Mouse (Mus musculus): Measurements from ENCODE around the gene Chac1.
A peak's percentile ranks its signal among the peaks of the same experiment; 100 is the strongest.

The Chac1 gene

GRCm38 (mm10) chr2:119350555-119351486, at the start of gene Chac1:
Gene Chac1 (plus strand): TSS chr2:119351229.
- peak; percentile 85 for DNase-seq (ENCODE audit: low spot score)

GRCm38 (mm10) chr2:119302876-119303275, 48.2 kb upstream of the Chac1 start:
- no peak for DNase-seq (ENCODE audit: low spot score)

GRCm38 (mm10) chr2:119304391-119304790, 46.6 kb upstream of the Chac1 start:
- no peak for DNase-seq (ENCODE audit: low spot score)

GRCm38 (mm10) chr2:119304798-119305208, 46.2 kb upstream of the Chac1 start:
- DNase-seq (ENCODE audit: low spot score) = no peak

DNA sequence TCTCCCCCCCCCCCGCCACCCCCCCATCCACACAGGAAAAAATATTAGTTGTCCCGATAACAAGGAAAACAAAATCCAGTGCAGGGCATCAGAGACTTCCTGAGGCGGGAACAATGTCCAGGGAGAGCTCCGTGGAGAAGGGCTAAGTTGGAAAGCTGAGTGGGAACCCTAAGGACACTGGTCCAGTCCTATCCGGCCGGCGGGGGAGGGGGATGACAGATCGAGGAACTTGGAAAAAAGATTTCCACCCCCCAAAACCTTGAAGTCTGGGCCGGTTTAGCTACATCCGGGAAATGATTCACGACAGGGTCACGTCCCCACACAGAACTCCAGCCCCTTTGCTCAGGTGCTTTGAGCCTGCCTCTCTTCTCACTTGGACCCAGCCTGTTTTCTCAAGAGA, 39.5 kb upstream of the Chac1 start:
- no peak for DNase-seq (ENCODE audit: low spot score)

- no peak for DNase-seq (ENCODE audit: low spot score)
Observed at GRCm38 (mm10) chr2:119312380-119312958, 38.6 kb upstream of the Chac1 start.

DNA sequence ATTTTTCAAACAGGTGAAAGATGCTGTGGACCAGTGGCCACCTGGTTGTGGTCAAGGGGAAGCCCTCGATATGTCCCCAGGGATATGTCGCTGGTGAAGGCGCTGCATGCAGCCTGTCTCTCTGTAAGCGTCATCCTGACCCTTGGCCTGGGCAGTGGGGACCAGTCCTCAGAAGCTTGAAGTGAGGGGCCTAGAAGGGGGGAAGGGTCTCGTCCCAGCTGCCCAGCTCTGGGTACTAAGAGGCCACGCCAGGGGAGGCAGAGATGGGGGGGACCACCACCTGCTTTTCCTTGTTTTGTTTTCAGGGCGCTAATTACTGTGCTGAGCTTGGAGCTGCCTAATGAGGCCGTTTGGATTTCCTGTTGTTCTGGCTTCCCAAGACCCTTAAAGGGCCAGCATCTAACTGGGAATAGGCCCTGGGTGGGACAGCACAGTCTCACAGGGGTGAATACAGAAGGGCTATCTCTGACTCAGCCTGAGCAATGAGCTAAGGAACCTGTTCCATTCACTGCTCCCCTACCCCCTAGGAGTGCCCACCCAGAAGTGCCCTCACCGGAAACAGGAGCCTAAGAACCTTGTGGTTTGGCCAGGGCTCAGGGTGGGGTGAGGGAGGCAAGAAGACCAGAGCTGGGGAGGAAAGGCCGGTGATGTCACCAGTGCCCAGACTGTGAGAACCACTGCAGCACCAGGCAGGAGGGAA, 37.1 kb upstream of the Chac1 start:
- DNase-seq (ENCODE audit: low spot score) = no peak

DNA sequence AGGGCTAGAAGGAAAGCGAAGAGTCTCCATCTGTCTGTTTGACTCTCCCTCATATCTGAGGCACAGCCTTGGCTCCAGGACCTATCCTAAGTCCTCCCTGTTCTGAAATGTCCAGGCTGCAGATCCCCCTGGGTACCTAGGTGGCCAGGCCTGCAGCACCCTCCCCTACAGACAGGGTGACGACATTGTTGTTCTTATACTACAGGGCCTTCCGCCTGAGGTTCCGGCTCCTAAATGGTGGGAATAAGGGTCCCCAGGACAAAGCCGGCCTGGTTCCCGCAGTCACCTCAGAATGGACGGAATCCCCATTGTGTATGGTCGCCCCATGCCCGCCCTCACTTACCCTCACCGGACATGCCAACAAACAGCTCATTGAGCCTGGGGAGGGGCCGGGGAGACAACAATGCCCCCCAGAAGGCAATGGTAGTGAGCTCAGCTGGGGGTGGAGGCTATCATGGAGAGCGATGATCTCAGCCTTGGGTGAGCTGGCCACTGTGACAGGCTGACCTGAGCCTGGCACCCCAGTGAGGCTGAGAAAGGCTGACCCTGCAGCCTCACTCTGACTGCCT, 36.2 kb upstream of the Chac1 start:
- DNase-seq (ENCODE audit: low spot score) = no peak

DNA sequence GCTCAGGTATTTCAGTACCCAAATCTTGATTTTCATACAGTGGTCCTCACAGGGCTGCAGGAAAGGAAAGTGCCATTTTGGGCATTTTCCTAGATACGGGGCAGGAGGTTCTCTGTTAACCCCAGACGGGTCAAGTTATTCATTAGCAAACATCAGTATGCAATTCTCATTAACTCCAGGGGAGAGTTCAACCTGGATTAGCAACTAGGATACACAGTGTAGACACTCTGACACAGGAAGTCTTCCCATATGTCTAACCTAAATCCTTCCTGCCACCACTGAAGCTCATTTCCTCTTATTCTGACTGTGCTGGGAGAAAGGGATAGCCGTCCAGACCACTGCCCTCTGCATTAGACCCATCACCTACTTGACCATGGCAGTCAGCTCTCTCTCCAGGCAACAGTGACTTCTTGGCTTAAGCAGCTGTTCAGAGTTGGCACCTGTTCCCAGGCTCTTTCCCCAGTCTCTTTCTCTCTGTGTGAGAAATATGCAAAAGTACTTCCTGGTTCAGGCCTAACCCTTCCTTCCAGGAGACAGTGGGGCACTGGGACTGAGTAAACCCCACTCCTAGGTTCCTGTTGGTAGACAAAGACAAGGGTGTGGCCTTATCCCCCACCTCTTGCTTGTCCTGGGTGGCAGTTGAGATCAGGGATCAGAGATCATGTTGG, 32.9 kb upstream of the Chac1 start:
- DNase-seq (ENCODE audit: low spot score) = no peak

- no peak for DNase-seq (ENCODE audit: low spot score)
Observed at GRCm38 (mm10) chr2:119320571-119320970, 30.5 kb upstream of the Chac1 start.

- no peak for DNase-seq (ENCODE audit: low spot score)
Observed at GRCm38 (mm10) chr2:119321771-119322586, 29.1 kb upstream of the Chac1 start.

DNA sequence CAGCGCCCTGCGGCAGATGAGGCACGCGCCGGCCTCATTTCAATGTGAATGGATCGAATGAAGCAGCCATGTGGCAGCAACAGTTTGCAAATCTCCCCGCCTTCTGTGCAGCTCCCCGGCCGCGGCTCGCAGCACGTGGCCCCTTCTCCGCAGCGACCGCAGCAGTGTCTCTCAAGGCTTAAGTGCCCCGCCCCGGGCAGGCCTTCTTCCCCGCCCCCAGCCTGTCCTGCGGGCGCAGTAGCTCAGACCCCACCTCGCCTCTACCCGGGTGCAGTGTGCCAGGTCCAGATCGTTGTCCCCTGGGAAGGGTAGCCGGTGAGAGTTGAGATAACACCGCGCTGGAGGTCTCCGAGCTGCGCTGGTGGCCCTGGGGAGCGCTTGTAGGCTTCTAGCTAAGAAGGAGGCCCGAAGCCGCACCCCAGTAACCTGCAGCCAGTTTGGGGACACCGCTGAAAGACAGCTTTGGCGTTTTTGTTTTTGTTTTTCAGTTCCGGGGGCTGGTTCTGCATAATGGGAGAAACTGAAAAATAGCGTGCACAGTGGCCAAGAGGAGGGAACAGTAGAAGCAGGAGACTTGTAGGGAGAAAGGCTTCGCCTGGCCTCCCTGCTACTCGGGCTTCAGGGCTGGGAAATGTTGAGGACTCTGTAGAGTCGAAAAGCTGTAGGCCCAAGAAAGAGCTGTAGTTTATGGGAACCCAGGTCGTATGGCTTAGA, 28.3 kb upstream of the Chac1 start:
- no peak for DNase-seq (ENCODE audit: low spot score)

DNA sequence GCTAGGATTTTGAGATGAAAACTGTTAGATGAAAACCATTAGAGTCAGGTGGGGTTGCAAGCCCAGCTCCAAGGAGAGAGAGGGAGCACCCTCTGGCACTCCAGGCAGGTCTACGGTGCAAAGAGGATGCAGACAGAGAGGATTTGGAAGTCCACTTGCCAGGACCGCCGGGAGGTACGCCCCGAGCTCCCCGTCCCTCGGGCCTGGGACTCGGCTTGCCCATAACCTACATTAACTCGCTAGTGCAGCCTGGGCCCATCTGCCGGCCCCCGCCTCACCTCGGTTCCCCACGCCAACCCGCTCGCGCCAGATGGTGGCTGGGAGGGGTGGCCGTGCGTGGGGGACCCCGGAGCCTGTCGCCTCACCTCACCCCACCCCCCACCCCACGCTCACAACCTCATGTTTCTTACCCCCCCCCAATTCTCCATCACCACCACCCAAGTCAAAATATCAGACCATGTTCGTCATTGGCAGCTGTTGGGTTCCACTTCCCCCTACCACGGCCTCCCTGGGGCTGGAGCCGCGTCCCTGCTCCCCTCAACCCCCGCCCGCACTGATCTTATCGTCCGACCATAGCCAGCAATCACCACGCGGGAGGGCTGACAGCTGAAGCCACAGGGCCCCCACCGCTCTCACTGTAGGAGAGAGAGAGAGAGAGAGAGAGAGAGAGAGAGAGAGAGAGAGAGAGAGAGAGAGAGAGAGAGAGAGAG, 27.0 kb upstream of the Chac1 start:
- DNase-seq (ENCODE audit: low spot score) = no peak

GRCm38 (mm10) chr2:119324576-119325318, 26.3 kb upstream of the Chac1 start:
- no peak for DNase-seq (ENCODE audit: low spot score)

DNA sequence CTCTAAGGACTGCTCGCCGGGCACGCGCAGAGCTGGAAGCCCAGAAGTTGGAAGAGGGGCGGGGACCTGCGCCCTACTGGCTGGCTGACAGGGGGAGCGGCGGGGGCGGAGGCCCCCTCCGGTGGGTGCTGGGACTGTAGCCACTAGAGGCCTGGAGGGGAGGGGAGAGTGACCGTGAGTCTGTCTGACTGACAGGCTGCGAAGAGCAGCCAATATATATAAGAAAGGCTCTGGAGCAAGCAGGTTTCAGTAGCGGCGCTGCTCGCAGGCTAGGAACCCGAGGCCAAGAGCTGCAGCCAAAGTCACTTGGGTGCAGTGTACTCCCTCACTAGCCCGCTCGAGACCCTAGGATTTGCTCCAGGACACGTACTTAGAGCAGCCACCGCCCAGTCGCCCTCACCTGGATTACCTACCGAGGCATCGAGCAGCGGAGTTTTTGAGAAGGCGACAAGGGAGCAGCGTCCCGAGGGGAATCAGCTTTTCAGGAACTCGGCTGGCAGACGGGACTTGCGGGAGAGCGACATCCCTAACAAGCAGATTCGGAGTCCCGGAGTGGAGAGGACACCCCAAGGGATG, 25.4 kb upstream of the Chac1 start, which contains the start of gene Dll4:
Gene Dll4, plus strand, starts transcription at position 217 of the 576 bp plus-strand sequence.
- DNase-seq (ENCODE audit: low spot score) = no peak

- DNase-seq (ENCODE audit: low spot score) = no peak
Observed at GRCm38 (mm10) chr2:119326161-119327101, 24.6 kb upstream of the Chac1 start.

DNA sequence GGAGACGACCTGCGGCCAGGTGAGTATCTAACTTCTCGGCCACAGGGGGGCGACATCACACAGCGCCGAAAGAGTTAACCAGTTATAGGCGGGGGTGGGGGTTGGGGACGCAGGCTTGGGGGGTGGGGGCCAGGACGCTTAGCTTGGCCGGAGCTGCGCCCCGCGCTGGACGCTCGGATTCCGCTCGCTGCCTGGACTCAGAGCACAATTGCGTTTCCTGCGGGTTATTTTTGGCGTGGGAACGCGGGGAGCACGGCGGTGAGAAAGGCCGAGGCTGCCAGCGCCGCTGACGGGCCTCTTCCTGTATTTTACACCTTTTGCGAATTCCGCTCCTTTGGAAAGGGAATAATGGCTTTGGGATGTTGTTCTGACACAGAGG, 23.9 kb upstream of the Chac1 start:
- DNase-seq (ENCODE audit: low spot score) = no peak

All from testis, postnatal 14 days (tissue).